Mouse (Mus musculus): ENCODE measurements around the gene Rab11a.

The Rab11a gene

DNA sequence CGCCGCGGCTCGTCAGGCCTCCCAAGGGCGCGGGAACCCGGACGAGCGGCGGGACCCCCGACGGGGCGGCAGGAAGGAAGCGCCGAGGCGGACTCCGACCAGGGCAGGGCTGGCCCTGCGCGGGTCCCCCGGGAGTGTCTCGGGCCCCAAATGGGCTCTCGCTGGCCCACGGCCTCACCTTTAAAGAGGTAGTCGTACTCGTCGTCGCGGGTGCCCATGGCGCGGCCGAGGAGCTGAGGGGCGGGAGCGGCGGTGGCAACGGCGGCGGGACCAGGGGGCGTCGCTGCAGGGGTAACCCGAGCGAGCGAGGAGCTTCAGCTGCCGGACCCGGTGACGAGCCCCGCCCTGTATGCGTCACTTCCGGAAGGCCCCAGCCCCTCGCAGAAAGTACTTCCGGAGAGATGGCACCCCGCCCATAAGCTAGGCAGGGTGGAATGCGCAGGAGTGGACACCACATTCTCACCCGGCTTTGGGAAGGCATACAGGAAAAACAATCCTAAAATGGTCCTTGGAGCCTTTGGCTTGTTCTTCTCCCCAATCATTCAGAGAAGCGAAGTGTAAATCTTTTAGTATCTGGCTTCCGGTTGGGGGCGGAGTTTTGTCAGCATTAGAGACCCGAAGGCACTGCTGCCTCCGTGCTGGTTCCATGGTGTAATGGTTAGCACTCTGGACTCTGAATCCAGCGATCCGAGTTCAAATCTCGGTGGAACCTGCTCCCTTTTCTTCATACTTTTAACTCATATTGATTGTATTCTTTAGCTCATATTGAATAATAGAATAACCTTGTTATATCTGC lies at the start of gene Rab11a:
TSS of gene Rab11a (minus strand) at position 353 of the 796 bp plus-strand sequence.
- DNase-seq (ENCODE audit: low spot score in 2 of 2): peak; percentile 96 to 97

DNA sequence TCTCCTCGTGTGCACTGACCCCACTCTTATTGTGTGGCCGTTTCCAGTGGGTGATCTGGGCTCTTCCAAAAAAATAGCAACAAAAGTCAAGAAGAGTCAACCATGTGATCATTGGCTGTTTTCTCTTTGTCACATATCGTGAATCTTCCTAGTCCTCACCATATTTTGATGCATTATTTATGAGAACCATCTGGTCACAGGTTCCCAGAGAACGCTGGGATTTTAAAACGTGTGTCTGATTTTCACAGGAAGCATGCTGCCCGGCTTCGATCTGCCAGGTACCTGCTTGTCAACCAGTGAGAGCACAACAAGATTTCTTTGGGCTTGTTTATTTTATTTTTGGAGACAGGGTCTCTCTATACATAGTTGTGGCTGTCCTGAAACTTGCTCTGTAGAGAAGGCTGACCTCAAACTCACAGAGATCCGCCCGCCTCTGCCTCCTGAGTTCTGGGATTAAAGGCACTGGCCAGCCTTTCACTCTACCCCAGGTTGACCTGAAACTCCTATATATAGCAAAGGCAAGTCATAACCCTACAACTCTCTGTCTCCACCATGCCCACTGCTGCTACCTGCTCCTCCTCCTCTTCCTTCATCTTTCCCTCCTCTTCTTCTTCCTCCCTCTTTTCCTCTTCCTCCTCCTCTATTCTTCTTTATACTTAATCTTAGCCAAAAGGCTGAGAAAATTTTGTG lies 48.8 kb upstream of the Rab11a start:
- no peak for DNase-seq (ENCODE audit: low spot score in 2 of 2)

DNA sequence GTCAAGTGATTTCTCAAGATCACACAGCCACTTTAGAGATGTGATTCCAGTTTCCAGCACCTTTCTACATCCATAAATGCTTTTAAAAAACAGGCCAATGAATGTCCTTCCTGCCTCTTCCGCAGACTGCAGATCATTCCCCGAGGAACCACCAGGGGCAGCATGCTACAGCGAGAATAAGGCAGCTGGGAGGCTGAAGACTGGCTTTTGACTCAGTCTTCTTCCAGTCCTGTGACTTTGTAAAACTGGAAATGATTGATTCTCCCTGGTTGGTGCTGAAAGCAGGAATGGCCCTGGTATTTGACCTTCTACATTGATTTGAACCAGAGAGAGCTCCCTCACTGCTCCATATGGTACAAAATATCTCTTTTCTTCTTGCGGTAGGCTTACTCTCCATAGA lies 47.3 kb upstream of the Rab11a start:
- DNase-seq (ENCODE audit: low spot score in 2 of 2): peak; percentile 77 to 83

DNA sequence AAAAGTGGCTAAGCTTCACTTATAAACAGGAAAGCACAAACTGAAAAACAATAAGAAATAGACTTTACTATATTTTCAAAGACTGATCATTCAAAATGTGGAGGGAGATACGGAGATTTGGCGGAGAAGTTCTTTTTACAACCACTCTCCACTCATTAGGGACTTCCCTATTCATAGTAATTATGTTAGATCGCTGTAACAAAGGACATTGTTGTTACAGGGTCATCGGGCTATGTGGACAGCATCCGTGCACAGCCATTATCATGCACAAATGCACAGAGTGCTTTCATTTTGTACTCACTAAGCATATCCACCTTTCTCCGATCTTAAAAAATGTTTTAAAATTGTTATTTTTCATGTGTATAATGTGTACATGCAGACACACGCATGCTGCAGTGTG lies 46.0 kb upstream of the Rab11a start:
- DNase-seq (ENCODE audit: low spot score in 2 of 2): no peak

DNA sequence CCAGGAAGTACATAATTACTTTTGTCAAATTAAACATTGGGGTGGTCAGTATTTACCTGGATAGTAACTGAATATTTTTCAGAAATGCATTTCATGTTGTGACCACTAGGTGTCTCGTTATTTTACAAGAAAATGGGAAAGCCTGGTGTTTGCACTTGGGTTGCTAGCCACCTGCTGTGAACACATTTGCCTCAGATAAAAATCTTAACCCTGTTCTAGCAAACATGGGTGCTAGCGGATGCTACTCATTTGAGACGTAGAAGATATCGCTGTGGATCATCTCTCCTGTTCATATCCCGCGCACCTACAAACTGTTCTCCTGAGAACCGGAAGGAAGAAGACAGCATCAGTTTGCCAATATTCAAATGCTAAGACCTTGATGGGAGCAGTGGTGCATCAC lies 42.1 kb upstream of the Rab11a start:
- peak; percentile 24 to 36 for DNase-seq (ENCODE audit: low spot score in 2 of 2)

DNA sequence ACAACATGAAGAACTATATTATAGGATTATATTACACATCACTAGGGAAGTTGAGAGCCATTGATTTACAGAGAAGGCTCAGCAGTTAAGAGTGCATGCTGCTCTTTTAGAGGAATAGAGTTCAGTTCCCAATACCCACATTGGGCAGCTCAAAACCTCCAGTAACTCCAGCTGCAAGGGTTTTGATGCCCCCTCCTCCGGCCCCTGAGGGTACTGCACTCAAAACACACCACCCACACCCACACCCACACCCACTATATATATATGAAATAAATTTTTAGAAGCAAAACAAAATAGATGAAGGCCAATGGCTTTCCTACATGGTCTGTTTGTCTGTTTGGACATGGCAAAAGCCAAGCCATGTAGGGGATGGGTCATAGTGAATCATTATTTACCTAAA lies 40.6 kb upstream of the Rab11a start:
- peak in 1 of 2 experiments; percentile 12 for DNase-seq (ENCODE audit: low spot score in 2 of 2)

DNA sequence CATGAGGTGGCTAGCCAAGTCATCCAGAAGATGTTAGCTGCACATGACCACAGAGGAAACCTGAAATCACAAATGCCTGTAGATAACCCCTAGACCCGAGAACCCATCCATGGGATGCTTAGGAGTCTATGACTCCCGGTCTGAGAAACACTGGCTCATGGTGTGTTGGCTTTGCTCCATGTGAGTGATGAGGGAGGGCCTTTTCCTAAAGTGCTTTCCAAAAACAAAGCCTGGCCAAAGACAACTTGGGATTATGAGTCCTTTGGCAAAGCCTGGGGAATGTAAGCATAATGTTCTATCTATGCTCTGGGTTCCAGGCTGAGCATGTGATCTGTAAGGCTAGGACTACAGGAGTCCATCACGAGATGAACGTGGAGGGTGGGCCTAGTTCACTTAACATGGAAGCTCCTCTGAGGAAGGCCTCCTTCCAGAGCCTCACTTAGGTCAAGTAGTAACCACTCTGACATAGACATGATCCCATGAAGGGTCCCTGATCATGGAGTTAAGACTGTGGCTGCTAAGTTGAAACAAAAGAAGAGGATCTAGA lies 40.0 kb upstream of the Rab11a start:
- DNase-seq (ENCODE audit: low spot score in 2 of 2): no peak

DNA sequence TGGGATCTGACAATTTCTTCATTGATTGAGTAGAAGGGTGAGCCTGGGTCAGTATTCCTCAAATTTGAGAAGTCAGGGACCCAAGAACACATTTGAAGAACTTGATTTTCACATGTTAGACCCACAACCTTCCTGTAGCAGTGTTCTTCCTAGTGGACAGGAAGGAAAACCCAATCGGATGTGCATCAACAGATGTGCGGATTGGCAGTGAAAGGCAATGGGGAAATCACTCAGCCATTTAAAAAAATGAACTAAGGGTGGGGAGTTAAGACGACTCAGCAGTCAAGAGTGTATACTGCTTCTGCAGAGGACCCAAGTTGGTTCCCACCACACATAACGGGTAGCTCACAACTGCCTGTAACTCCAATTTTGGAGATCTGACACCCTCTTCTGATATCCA lies 37.9 kb upstream of the Rab11a start:
- DNase-seq (ENCODE audit: low spot score in 2 of 2): no peak

DNA sequence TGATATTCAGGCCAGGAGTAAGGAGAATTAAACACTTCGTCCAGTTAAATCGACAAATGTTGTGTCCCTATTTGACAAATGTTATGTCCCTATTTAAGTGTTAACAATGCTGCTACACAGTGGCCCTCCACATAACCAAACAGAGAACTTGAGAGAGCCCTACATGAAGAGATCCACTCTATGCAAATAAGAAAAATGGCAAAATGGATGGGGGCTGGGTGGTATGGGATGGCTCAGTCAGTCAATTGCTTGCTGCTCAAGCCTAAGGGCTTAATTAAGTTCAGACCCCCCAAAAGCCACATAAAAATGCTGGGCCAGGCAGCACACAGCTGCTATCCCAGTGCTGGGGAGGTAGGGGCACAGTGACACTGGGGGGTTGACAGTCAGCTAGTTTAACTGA lies 37.3 kb upstream of the Rab11a start:
- no peak for DNase-seq (ENCODE audit: low spot score in 2 of 2)

DNA sequence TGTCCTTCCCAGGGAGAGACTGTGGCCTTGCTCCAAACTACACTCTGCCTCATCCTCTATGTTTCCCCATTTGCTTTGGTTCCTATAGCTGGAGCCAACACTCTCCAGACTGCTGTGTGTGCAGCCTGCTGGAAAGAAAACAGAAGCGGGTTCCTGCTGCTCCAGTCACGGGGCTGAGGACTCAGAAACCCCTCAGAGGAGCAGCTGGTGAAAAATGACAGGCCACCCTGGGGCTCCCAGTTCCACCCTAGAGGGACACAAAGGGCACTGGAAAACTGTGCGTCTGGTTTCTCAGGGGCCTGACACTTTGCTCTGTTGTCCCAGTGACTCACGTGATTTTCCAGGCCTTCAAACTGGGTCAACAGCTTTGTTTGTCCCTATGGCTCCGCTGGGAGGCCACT lies 36.9 kb upstream of the Rab11a start:
- DNase-seq (ENCODE audit: low spot score in 2 of 2): no peak

DNA sequence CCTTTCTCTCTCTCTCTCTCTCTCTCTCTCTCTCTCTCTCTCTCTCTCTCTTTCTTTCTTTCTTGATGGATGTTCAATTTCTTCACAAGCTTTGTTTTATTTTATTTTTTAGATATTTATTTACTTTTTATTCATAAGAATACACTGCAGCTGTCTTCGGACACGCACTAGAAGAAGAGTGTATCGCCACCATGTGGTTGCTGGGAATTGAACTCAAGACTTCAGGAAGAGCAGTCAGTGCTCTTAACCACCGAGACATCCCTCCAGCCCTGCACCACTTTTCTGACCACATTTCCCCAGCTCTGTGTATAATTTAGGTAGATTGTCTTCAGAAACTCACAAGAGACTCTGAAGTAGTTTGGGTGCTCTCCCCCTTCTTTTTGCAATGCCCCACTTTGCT lies 36.4 kb upstream of the Rab11a start:
- no peak for DNase-seq (ENCODE audit: low spot score in 2 of 2)

DNA sequence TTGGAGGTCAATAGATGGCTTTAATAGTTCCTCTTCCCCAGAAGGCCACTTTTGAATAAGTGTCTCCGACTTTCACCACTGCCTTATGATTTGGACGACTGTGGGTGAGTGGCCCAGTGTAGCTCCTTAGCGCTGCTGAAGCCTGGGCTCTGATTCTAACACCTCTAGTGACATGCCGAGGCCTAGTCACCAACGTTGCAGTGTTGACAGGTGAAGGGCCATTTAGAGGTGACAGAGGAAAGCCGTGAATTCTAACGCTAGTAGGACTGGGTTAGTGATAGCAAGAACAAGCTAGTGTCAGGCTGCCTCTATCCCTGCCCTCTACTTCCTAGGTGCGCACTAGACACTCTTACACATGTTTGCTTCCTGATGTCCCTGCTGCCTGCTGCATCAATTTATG lies 35.7 kb upstream of the Rab11a start:
- no peak for DNase-seq (ENCODE audit: low spot score in 2 of 2)

DNA sequence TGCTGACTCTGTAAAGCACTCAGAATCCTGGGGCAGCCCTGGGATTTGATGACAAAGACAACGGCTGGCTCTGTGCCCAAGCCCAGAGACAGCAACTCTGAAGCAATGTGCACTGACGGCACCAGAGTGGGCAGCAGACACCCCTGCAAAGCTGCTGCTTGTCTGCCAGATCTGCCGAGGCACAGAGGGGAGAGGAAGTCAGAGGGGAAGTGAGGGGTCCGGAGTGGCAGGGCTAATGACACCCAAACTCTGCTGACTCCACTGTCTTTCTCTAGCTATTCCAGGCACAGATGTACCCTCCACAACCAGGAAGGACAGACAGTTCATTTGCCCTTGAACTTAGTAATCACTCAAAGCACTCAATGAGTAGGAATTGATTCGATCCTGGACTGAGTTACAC lies 33.7 kb upstream of the Rab11a start:
- DNase-seq (ENCODE audit: low spot score in 2 of 2): no peak

DNA sequence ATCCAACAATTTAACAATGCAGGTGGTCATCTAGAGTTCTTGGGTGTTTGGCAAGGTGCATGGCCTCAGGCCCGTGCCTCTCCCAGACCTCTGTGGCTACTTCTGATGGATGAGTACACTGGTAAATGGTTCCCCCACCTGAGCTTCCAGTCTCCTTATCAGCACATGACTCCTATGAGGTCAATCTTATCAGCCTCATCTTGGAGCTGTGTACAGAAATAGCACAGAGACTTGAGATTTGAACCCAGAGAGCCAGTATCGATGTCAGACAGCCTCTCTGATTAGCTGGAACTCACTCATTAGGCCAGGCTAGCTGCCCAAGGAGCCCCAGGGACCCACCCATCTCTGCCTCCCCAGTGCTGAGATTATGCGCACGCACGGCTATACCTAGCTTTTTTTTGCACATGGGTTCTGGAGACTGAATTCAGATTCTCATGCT lies 32.9 kb upstream of the Rab11a start:
- DNase-seq (ENCODE audit: low spot score in 2 of 2): no peak

DNA sequence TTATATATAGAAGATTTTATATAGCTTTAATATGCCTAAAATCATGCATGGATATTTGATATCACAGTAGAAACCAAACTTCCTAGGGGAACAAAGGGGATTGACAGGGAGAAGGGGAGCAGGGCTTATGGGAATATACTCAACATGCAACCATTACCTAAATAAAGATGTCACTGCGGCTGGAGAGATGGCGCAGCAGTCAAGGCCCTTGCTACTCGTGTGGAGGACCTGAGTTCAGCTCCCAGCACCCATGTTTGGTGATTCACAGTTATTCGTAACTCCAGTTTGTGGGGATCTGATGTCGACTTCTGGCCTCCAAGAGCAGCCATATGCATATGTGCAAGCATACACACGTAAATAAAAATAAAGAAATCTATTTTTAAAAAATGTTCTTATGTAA lies 32.4 kb upstream of the Rab11a start:
- DNase-seq (ENCODE audit: low spot score in 2 of 2): no peak

DNA sequence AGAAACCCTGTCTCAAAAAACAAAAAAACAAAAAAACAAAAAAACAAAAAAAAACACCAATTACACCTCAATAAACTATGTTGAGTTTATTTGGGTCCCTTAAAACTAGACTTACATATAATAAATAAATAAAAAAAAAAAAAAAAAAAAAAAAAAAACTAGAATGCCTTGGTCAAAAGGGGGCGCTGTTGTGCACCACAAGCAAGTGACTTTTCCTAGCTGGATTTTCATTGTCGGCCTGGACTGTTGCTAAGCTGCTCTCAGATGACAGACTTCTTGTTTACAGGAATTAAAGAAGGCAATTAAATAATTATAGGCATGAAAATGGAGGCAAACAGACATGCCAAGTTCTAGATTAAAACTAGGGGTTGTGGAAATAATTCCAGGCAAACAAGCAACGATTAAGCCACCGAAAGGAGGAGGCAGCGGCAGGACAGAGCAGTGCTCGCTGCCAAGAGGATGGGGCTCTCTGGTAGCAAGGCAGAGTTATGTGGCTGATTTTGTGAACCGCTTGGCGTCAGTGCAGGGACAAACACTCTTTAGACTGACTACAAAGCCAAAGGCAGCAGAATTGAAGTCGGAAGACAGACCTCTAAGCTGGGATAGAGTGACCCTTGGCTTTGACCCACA lies 31.6 kb upstream of the Rab11a start:
- DNase-seq (ENCODE audit: low spot score in 2 of 2): peak; percentile 21 to 35

DNA sequence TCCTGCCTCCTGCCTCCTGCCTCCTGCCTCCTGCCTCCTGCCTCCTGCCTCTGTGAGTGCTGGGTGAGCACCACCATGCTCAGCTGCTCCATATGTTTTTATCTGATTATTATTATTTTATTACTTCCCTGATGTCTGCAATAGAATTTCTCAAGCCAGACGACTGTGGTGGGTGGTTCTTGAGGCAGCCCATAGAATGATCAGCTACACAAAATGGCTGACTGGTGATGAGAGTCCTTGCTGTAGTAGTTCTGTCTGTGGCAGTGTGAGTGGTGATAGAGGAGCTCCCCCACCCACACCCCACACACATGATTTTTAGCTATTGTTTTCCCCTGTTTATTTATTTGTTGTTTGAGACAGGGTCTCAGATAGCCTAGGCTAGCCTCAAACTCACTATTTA lies 30.2 kb upstream of the Rab11a start:
- DNase-seq (ENCODE audit: low spot score in 2 of 2): no peak

DNA sequence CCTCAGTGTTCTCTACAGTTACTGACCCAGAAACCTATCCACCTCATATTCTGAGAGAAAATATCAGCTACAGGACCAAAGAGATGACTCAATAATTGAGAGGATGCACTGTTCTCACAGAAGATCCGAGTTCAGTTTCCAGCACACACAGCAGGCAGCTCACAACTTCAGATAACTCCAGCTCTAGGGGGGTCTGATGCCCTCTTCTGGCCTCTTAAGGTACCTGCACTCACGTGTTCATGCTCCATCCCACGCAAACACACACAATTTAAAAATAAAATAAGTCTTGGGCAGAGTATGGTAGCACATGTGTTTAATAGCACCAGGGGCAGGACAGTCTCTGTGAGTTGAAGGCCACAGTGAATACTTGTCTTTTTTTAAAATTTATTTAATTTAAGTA lies 28.6 kb upstream of the Rab11a start:
- DNase-seq (ENCODE audit: low spot score in 2 of 2): no peak

DNA sequence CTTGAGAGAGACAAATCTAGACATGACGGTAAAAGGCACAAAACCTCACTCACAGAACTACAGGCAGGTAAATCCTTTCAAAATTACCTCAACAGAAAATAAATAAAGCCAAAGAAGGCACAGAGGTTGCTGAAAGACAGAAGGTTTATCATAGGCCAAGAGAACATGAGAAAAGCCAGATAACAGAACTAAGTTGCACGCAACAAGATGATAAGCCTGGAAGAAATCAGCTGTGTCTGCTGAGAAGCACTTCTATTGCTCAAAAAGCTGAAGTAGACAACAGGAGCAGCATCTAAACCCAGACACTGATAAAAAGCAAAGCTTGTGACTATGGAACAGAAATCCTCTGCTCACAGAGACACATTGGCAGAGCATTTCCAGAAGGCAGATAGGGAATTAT lies 27.3 kb upstream of the Rab11a start:
- no peak for DNase-seq (ENCODE audit: low spot score in 2 of 2)

DNA sequence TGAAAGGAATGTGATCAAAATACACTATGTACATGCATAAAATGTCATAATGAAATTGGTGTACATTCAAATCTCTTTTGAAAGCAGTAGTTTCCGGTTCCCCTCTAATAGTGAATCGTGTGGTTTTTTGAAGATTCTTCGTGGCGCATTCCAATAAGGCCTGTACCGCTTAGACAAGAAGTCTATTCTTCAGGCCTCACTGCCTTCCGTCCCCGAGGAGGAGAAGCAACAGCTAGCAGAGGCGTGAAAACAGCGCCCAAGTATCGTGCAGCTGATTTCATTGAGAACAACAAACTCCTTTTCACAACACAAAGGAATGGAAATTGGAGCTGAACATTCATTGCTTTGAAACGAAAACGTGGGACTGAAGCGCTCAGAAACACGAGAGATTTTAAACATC lies 20.5 kb upstream of the Rab11a start:
- DNase-seq (ENCODE audit: low spot score in 2 of 2): no peak

DNA sequence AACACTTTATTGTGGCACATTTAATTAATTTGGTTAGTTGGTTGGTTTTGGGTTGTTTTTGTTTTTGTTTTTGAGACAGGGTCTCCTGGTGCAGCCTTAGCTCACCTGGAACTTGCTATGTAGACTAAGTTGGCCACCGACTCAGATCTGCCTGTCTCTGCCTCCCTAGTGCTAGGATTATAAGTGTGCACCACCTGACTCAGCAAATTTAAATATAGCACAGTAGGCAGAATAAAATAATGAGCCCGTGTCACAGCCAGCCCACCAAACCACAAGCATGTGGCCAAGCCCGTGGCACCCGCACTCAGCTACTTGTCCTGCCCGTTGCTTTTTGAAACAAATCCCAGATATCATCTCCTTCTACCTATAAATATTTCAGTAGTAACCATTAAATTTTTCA lies 15.0 kb upstream of the Rab11a start:
- no peak for DNase-seq (ENCODE audit: low spot score in 2 of 2)

DNA sequence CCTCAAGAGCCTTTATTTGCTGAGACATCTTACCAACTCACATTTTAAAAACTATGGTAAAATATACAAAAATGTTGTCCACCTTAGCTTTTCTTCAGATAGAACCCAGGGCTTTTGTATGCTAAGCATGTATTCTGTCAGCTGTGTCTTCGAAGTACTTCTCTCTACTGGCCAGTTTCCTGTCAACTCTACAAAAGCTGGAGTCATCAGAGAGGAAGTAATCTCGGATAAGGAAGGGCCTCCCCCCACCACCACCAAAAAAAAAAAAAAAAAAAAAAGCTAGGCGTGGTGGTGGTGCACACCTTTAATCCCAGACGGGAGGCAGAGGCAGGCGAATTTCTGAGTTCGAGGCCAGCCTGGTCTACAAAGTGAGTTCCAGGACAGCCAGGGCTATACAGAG lies 11.8 kb upstream of the Rab11a start:
- DNase-seq (ENCODE audit: low spot score in 2 of 2): no peak

DNA sequence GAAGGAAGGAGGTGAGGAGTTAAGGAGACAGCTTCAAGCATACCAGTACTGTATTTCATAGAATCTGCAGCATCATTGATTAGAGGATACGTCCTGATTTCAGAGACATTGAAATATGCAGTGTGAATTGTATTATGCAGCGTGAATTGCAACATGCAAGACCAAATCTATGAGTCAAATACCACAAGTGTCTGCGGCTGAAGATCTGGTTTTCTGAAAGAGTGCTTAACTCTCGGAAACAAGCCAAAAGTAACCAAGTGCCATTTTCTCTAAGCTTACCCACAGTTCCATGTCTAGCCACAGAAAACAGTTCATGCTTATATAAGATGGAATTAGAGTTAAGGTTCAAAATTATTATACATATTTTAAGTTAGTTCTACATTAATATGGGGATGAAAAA lies 10.2 kb upstream of the Rab11a start:
- no peak for DNase-seq (ENCODE audit: low spot score in 2 of 2)

Data from natural killer cell, adult 2 months (primary cell).